Mouse (Mus musculus) adrenal gland, adult (tissue): ENCODE results near the gene Rnf216.
"Not testable (repeated sequence)": the region's sequence is repeated elsewhere in the genome, so short reads cannot be mapped to it uniquely, and the experiment has no call there.

ENCODE experiments used
- DNase-seq, 2 experiments: peaks; one replicate each; pipeline ENCODE4 v3.0.0; 2022 to 2023; ENCODE audit warnings: low spot score in 1 of 2; ENCODE audit not compliant: inconsistent age in 2 of 2

Gene Rnf216

GRCm38 (mm10) chr5:143112281-143113246, at the start of gene Rnf216:
Rnf216 (minus strand) TSS chr5:143112994.
- DNase-seq = peak; percentile 94 to 98

GRCm38 (mm10) chr5:143155534-143155933, 42.7 kb upstream of the Rnf216 start:
- no peak for DNase-seq

- no peak for DNase-seq
These were observed 41.0 kb upstream of the Rnf216 start for GRCm38 (mm10) chr5:143153756-143154155.

- no peak for DNase-seq
These were observed 37.2 kb upstream of the Rnf216 start for GRCm38 (mm10) chr5:143150044-143150443.

- DNase-seq = no peak
These were observed 36.7 kb upstream of the Rnf216 start for GRCm38 (mm10) chr5:143149536-143149935.

GRCm38 (mm10) chr5:143148661-143149060, 35.9 kb upstream of the Rnf216 start:
- DNase-seq = no peak

GRCm38 (mm10) chr5:143147481-143147880, 34.7 kb upstream of the Rnf216 start, which contains the start of gene Olfr718-ps1:
Olfr718-ps1 (minus strand) TSS chr5:143147581.
- no peak for DNase-seq

GRCm38 (mm10) chr5:143137580-143137979, 24.8 kb upstream of the Rnf216 start:
- DNase-seq = peak in 1 of 2 experiments; percentile 32

- DNase-seq = no peak
These were observed 22.2 kb upstream of the Rnf216 start for GRCm38 (mm10) chr5:143135042-143135441.

- DNase-seq = not testable (repeated sequence)
These were observed 21.6 kb upstream of the Rnf216 start for GRCm38 (mm10) chr5:143134216-143135010.

- DNase-seq = no peak
These were observed 20.2 kb upstream of the Rnf216 start for GRCm38 (mm10) chr5:143132935-143133514.

GRCm38 (mm10) chr5:143130342-143130741, 17.5 kb upstream of the Rnf216 start:
- no peak for DNase-seq

GRCm38 (mm10) chr5:143129101-143129500, 16.3 kb upstream of the Rnf216 start:
- no peak for DNase-seq

GRCm38 (mm10) chr5:143127837-143128236, 15.0 kb upstream of the Rnf216 start:
- DNase-seq = peak in 1 of 2 experiments; percentile 10

GRCm38 (mm10) chr5:143126908-143127307, 14.1 kb upstream of the Rnf216 start:
- peak in 1 of 2 experiments; percentile 33 for DNase-seq

- DNase-seq = no peak
These were observed 13.3 kb upstream of the Rnf216 start for GRCm38 (mm10) chr5:143126089-143126488.

- DNase-seq = no peak
These were observed 12.8 kb upstream of the Rnf216 start for GRCm38 (mm10) chr5:143125601-143126000.

GRCm38 (mm10) chr5:143124805-143125378, 12.1 kb upstream of the Rnf216 start:
- no peak for DNase-seq

GRCm38 (mm10) chr5:143122673-143123072, 9.9 kb upstream of the Rnf216 start:
- DNase-seq = no peak

GRCm38 (mm10) chr5:143122125-143122524, 9.3 kb upstream of the Rnf216 start:
- DNase-seq = no peak

- DNase-seq = peak in 1 of 2 experiments; percentile 60
These were observed 6.0 kb downstream of the Rnf216 start for GRCm38 (mm10) chr5:143106842-143107241.
